Comparison of ENCODE assay signal across 27 mouse cellular contexts in the genomic region with DNA sequence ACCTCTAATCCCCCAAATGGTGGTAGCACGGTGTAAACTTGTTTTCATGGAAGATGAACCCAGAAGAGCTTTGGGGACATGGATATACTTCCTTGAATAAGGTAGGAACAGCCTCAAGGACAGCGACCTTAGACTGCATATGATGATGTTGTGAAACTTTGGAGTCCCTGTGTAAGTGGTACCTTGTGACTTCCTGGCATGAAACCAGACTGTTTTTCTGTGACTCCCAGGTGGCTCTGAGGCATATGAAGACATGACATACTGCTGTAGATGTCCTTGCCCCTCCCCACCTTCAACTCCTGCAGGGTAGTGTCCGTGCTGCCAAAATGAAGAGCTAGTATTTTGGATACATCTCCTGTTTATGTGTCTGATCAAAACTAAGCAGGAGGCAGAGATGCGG.
"Had no signal": no experiment of that assay in that cellular context is flagged by ENCODE, and none has a peak within 500 bp of the region (broad histone marks: within the 10 kb centered on the region; RNA-seq: fewer than 3 reads in every experiment).

No protein-coding gene starts in this region.

- H3K4me3 ChIP-seq: embryonic facial prominence, embryonic 12.5 days; embryonic facial prominence, embryonic 13.5 days; erythroblast, embryonic 14.5 days; forebrain, embryonic 10.5 days; forebrain, embryonic 12.5 days; forebrain, embryonic 13.5 days; forebrain, embryonic 15.5 days; gastrocnemius, adult 2 months; heart, adult 2 months had no signal

- H3K9me3 ChIP-seq: embryonic facial prominence, embryonic 12.5 days; embryonic facial prominence, embryonic 13.5 days; forebrain, embryonic 10.5 days; forebrain, embryonic 12.5 days; forebrain, embryonic 13.5 days; forebrain, embryonic 15.5 days had no signal

- DNase-seq: cerebellum, adult 2 months; cerebellum, adult 8-10 months; cerebellum, adult 9-10 months; cerebellum, adult 9-11 months; cerebellum, postnatal 10 days; cerebellum, postnatal 14 days; cerebellum, postnatal 25 days; cerebellum, postnatal 36 days; embryo, embryonic 11 days; forebrain, postnatal 0 days; gastrocnemius, adult 2 months; gastrocnemius, postnatal 10 days; gastrocnemius, postnatal 14 days; gastrocnemius, postnatal 25 days; gastrocnemius, postnatal 36 days; heart, adult 11 months; heart, adult 18-20 months; heart, adult 2 months had no signal

- ATAC-seq: forebrain, embryonic 13.5 days; forebrain, embryonic 14.5 days; forebrain, embryonic 15.5 days; forebrain, embryonic 16.5 days; forebrain, postnatal 0 days had no signal

- H3K27me3 ChIP-seq: embryonic facial prominence, embryonic 12.5 days; embryonic facial prominence, embryonic 13.5 days; forebrain, embryonic 12.5 days; forebrain, embryonic 13.5 days; forebrain, embryonic 15.5 days had no signal

- H3K9ac ChIP-seq: embryonic facial prominence, embryonic 12.5 days; embryonic facial prominence, embryonic 13.5 days; forebrain, embryonic 12.5 days; forebrain, embryonic 13.5 days; forebrain, embryonic 15.5 days; forebrain, postnatal 0 days had no signal

- H3K27ac ChIP-seq: embryonic facial prominence, embryonic 12.5 days; embryonic facial prominence, embryonic 13.5 days; forebrain, embryonic 10.5 days; forebrain, embryonic 12.5 days; forebrain, embryonic 13.5 days; forebrain, embryonic 15.5 days; gastrocnemius, adult 2 months; heart, adult 2 months had no signal

- H3K4me2 ChIP-seq: embryonic facial prominence, embryonic 12.5 days; embryonic facial prominence, embryonic 13.5 days; forebrain, embryonic 12.5 days; forebrain, embryonic 13.5 days; forebrain, embryonic 15.5 days had no signal

- H3K36me3 ChIP-seq: embryonic facial prominence, embryonic 12.5 days; embryonic facial prominence, embryonic 13.5 days; forebrain, embryonic 10.5 days; forebrain, embryonic 12.5 days; forebrain, embryonic 15.5 days had no signal
